Mouse (Mus musculus): Measurements from ENCODE around the gene Sft2d1. TPM values are rescaled to one million over a fixed set of nuclear protein-coding genes. Genes with fewer than 3 reads are reported as not detected.

Gene Sft2d1
- polyA plus RNA-seq, 1 experiment from 2014 or later, result 83.3 TPM

DNA sequence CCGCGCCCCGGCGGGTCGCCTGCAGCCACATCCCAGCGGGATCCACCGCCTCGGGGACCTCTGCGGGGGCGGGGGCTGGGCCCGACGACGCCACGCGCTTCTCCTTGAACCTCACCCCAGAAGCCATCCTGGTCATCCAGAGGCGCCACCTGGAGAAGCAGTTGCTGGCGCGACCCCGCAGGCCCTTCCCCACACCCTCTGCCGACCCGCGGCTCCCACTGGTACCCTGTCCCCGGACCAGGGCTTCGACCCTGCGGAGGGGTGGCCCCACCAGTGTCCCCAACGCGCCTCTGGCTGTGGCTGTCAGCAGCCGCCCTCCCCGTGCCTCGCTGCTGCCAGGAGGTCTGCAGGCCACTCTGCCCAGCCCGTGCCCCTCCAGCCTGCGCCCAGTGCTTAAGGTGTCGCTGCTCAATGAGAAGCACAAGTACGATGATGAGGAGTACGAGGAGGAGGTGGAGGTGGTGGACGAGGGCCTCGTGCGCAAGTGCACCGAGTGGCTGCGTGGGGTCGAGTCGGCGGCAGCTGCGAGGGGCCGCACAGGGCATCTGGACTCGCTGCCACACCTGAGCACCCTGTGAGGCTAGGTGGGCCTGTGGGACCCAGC is 30.6 kb downstream of the Sft2d1 start:
- no peak overlapping the region for H3K27ac ChIP-seq (ENCODE audit: low read depth, low read length)
- ATAC-seq (replicated peaks; ENCODE audit: low FRiP score) (no peak), DNase-seq (ENCODE audit: low spot score) (no peak)
- peaks cover 10% of the 10 kb centered on the region; the same call in 1 of the 2 replicates for H3K4me1 ChIP-seq (replicated peaks; ENCODE audit: control insufficient read depth, insufficient read depth, low read length)
- H3K9me3 ChIP-seq (ENCODE audit: control insufficient read depth, low read length), result no peaks in the 10 kb centered on the region
- H3K36me3 ChIP-seq (ENCODE audit: control insufficient read depth, insufficient read depth, low read length), result no peaks in the 10 kb centered on the region
- peaks cover 53% of the 10 kb centered on the region for H3K27me3 ChIP-seq (replicated peaks; ENCODE audit: control insufficient read depth, insufficient read depth, low read length)
- H3K4me3 ChIP-seq (ENCODE audit: low read depth, low read length), result peak overlapping the region; percentile 52
- H3K9ac ChIP-seq (ENCODE audit: low read depth, low read length), result no peak overlapping the region
- WGBS, result 16% methylated on average over 46 of the region's 46 CpGs
- peak overlapping the region; percentile 79 for H3K4me2 ChIP-seq

DNA sequence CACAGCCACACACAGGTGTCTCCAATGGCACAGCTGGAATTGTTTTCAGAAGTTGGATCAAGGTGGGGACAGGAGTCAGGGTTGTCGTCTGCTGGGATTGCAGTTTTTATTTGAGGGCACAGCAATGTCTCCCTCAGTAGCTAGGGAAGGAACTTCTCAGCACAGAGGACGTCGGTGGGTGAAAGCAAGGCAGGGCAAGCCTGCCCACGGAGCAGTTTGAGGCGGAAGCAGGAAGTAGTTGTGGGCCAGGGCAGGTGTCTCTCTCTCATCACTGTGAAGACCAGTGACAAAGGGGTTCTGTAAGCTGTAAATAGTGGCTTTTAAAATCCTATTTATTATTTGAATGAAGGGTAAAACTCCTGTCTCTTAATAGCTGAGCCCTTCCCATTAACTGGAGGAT is 31.8 kb downstream of the Sft2d1 start:
- no peak for ATAC-seq (replicated peaks; ENCODE audit: low FRiP score)
- peaks cover 53% of the 10 kb centered on the region for H3K27me3 ChIP-seq (replicated peaks; ENCODE audit: control insufficient read depth, insufficient read depth, low read length)
- WGBS, result 27% methylated on average over 5 of the region's 5 CpGs

DNA sequence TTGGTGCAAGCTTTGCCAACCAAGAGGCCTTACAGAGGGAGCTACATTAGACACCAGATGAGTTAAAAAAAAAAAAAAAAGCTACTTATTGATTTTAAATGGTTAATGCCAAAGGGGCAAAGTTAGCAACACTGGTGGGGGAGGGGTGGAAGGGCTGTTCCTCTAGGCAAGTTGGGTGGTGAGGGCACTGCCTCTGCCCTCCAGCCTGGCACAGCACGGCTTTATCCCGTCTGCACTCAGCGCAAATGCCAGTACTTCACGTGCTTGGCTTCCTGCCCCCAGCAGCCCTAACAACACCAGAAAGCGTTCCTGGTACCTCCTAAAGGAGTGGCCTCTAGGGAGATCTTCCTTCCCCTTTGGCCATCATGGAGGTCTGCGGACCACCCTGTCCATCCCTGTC is 32.5 kb downstream of the Sft2d1 start:
- no peak overlapping the region for H3K4me3 ChIP-seq (ENCODE audit: low read depth, low read length)
- ATAC-seq (replicated peaks; ENCODE audit: low FRiP score) (no peak), DNase-seq (ENCODE audit: low spot score) (no peak)
- H3K9me3 ChIP-seq (ENCODE audit: control insufficient read depth, low read length), result no peaks in the 10 kb centered on the region
- peaks cover 10% of the 10 kb centered on the region; the same call in 1 of the 2 replicates for H3K4me1 ChIP-seq (replicated peaks; ENCODE audit: control insufficient read depth, insufficient read depth, low read length)
- H3K36me3 ChIP-seq (ENCODE audit: control insufficient read depth, insufficient read depth, low read length), result no peaks in the 10 kb centered on the region
- no peak overlapping the region for H3K27ac ChIP-seq (ENCODE audit: low read depth, low read length)
- no peak overlapping the region for H3K4me2 ChIP-seq
- H3K9ac ChIP-seq (ENCODE audit: low read depth, low read length), result no peak overlapping the region
- WGBS, result 73% methylated on average over 6 of the region's 6 CpGs
- H3K27me3 ChIP-seq (replicated peaks; ENCODE audit: control insufficient read depth, insufficient read depth, low read length), result peaks cover 50% of the 10 kb centered on the region

More for the DNA sequence above, 31.8 kb downstream of the Sft2d1 start:
- H3K36me3 ChIP-seq (ENCODE audit: control insufficient read depth, insufficient read depth, low read length), result no peaks in the 10 kb centered on the region
- H3K27ac ChIP-seq (ENCODE audit: low read depth, low read length), result no peak overlapping the region
- DNase-seq (ENCODE audit: low spot score), result no peak
- peaks cover 10% of the 10 kb centered on the region; the same call in 1 of the 2 replicates for H3K4me1 ChIP-seq (replicated peaks; ENCODE audit: control insufficient read depth, insufficient read depth, low read length)
- no peak overlapping the region for H3K9ac ChIP-seq (ENCODE audit: low read depth, low read length)
- no peak overlapping the region for H3K4me2 ChIP-seq
- no peaks in the 10 kb centered on the region for H3K9me3 ChIP-seq (ENCODE audit: control insufficient read depth, low read length)
- no peak overlapping the region for H3K4me3 ChIP-seq (ENCODE audit: low read depth, low read length)

DNA sequence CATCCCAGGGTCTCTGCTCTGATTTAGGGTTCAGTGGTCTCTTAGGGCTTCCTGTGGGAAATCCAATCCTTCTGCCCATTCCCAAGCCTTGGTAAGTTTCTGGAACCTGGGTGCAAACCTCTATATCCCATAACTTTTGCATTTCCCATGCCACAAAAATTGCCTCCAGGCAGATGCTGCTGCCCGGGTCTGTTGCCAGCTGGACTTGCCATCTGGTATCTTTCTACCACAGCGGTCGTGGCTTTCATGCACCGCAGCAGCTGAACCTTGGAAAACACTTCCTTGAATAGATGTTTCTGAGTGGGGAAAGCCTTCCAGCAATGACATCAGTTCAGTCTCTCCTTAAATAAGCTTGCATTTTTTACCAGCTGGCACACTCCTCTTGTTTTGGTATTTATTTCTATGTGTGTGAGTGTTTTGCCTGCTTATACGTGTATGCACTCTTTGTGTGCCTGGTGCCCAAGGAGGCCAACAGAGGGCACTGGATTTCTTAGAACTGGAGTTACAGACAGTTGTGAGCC is 36.9 kb downstream of the Sft2d1 start:
- Histone ChIP-seq H3K4me1 (replicated peaks; ENCODE audit: control insufficient read depth, insufficient read depth, low read length) (no peaks in the 10 kb centered on the region), H3K4me2 (no peak overlapping the region), H3K27ac (ENCODE audit: low read depth, low read length) (no peak overlapping the region), H3K9ac (ENCODE audit: low read depth, low read length) (no peak overlapping the region), H3K4me3 (ENCODE audit: low read depth, low read length) (no peak overlapping the region), H3K27me3 (replicated peaks; ENCODE audit: control insufficient read depth, insufficient read depth, low read length) (peaks cover 6% of the 10 kb centered on the region), H3K9me3 (ENCODE audit: control insufficient read depth, low read length) (no peaks in the 10 kb centered on the region), H3K36me3 (ENCODE audit: control insufficient read depth, insufficient read depth, low read length) (no peaks in the 10 kb centered on the region)
- ATAC-seq (replicated peaks; ENCODE audit: low FRiP score) (no peak), DNase-seq (ENCODE audit: low spot score) (no peak)
- WGBS, result 71% methylated on average over 5 of the region's 5 CpGs

DNA sequence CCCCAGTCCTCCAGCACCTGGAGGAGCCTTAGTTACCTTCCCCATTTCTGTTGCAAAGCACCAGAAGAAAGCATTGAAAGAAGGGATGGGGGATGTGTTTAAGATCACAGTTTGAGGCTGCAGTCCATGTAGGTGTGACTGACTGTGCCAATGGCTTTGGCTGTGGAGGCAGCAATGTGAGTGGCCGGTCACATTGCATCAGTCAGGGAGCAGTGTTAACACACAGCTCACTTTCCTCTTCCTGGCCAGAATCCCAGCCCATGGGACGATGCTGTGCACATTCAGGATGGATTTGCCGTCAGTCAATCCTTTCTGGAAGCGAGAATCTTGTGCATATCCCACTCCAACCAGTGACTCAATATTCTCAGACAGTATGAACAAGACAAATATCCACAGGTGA is 38.0 kb downstream of the Sft2d1 start:
- 79% methylated on average over 4 of the region's 4 CpGs for WGBS
- H3K36me3 ChIP-seq (ENCODE audit: control insufficient read depth, insufficient read depth, low read length), result no peaks in the 10 kb centered on the region
- no peak overlapping the region for H3K9ac ChIP-seq (ENCODE audit: low read depth, low read length)
- H3K4me1 ChIP-seq (replicated peaks; ENCODE audit: control insufficient read depth, insufficient read depth, low read length), result no peaks in the 10 kb centered on the region
- no peaks in the 10 kb centered on the region for H3K9me3 ChIP-seq (ENCODE audit: control insufficient read depth, low read length)
- no peak overlapping the region for H3K4me3 ChIP-seq (ENCODE audit: low read depth, low read length)
- no peak overlapping the region for H3K27ac ChIP-seq (ENCODE audit: low read depth, low read length)
- no peaks in the 10 kb centered on the region for H3K27me3 ChIP-seq (replicated peaks; ENCODE audit: control insufficient read depth, insufficient read depth, low read length)
- H3K4me2 ChIP-seq, result no peak overlapping the region
- ATAC-seq (replicated peaks; ENCODE audit: low FRiP score) (no peak), DNase-seq (ENCODE audit: low spot score) (no peak)

DNA sequence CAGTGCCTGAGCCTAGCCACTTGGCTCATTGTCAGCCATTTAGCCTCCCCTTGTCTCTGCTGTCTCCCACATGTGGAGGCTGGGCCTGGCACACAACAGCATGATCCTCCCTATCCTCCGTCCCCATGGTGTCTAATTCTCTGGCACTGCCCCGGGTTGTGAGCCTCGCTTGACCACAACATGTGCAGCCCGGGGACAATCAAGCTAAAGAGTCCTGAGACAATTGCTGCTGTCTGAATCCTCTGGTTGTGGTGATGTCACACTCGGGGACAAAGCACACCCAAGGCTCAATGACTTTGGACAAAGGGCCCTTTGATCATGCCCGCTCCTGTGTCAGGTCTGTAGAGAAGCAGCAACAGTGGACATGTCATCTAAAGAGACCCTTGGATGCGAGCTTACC is 40.2 kb downstream of the Sft2d1 start:
- no peak overlapping the region for H3K27ac ChIP-seq (ENCODE audit: low read depth, low read length)
- DNase-seq (ENCODE audit: low spot score), result no peak
- 81% methylated on average over 7 of the region's 7 CpGs for WGBS
- H3K9me3 ChIP-seq (ENCODE audit: control insufficient read depth, low read length), result no peaks in the 10 kb centered on the region
- no peak overlapping the region for H3K9ac ChIP-seq (ENCODE audit: low read depth, low read length)
- no peak for ATAC-seq (replicated peaks; ENCODE audit: low FRiP score)
- H3K4me3 ChIP-seq (ENCODE audit: low read depth, low read length), result no peak overlapping the region
- no peaks in the 10 kb centered on the region for H3K4me1 ChIP-seq (replicated peaks; ENCODE audit: control insufficient read depth, insufficient read depth, low read length)
- no peaks in the 10 kb centered on the region for H3K36me3 ChIP-seq (ENCODE audit: control insufficient read depth, insufficient read depth, low read length)
- no peak overlapping the region for H3K4me2 ChIP-seq
- H3K27me3 ChIP-seq (replicated peaks; ENCODE audit: control insufficient read depth, insufficient read depth, low read length), result no peaks in the 10 kb centered on the region

DNA sequence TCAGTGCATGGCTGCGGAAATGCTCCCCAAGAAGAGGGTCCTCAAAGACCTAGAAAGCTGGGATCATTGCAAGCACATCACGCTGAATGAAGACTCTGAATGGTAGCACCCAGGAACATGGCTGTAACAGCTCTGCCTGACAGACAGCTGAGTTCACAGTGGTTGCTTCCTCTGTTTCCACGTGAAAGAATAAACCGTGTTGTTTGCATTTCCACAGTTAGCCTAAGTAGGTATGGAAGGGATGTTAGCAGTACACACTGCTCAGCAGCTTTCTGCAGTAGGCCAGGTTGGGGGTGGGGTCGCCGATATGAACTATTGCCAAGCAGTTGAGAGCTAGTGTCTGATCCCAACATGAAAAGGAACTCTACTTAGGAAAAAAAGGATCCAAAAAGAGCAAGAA is 44.8 kb downstream of the Sft2d1 start, which contains the start of gene T2:
Gene T2, plus strand, starts transcription at position 301 of the 400 bp plus-strand sequence.
- no peaks in the 10 kb centered on the region for H3K36me3 ChIP-seq (ENCODE audit: control insufficient read depth, insufficient read depth, low read length)
- ATAC-seq (replicated peaks; ENCODE audit: low FRiP score), result no peak
- H3K9ac ChIP-seq (ENCODE audit: low read depth, low read length), result no peak within 1 kb of the TSS
- 84% methylated on average over 6 of the region's 6 CpGs for WGBS
- no peak within 1 kb of the TSS for H3K27ac ChIP-seq (ENCODE audit: low read depth, low read length)
- no peaks in the 10 kb centered on the region for H3K27me3 ChIP-seq (replicated peaks; ENCODE audit: control insufficient read depth, insufficient read depth, low read length)
- H3K9me3 ChIP-seq (ENCODE audit: control insufficient read depth, low read length), result no peaks in the 10 kb centered on the region
- H3K4me1 ChIP-seq (replicated peaks; ENCODE audit: control insufficient read depth, insufficient read depth, low read length), result no peaks in the 10 kb centered on the region
- no peak within 1 kb of the TSS for H3K4me3 ChIP-seq (ENCODE audit: low read depth, low read length)
- H3K4me2 ChIP-seq, result no peak within 1 kb of the TSS
- no peak for DNase-seq (ENCODE audit: low spot score)

DNA sequence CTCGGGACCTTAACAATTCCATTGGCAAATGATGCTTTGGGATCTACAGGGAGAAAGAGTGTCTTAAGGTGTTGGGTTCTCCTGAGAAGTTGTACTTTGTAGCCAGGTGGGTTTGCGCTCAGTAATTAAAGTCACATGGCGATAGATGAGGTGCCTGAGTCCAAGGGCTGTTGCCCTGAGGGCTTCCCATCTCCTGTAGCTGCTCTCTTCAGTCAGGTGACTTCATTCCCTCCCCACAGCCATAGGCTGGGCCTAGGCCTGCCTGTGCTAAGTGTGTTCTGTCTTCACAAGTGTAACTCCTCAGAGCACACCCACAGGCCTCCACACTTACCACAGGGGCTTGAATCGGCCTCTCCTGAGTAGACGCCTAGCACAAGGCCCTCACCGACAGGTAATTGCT is 46.6 kb downstream of the Sft2d1 start:
- Histone ChIP-seq H3K27me3 (replicated peaks; ENCODE audit: control insufficient read depth, insufficient read depth, low read length) (no peaks in the 10 kb centered on the region), H3K4me2 (no peak overlapping the region), H3K4me1 (replicated peaks; ENCODE audit: control insufficient read depth, insufficient read depth, low read length) (no peaks in the 10 kb centered on the region), H3K27ac (ENCODE audit: low read depth, low read length) (no peak overlapping the region), H3K36me3 (ENCODE audit: control insufficient read depth, insufficient read depth, low read length) (no peaks in the 10 kb centered on the region), H3K9me3 (ENCODE audit: control insufficient read depth, low read length) (no peaks in the 10 kb centered on the region), H3K9ac (ENCODE audit: low read depth, low read length) (no peak overlapping the region), H3K4me3 (ENCODE audit: low read depth, low read length) (no peak overlapping the region)
- no peak for DNase-seq (ENCODE audit: low spot score)
- ATAC-seq (replicated peaks; ENCODE audit: low FRiP score), result no peak
- 85% methylated on average over 6 of the region's 6 CpGs for WGBS

DNA sequence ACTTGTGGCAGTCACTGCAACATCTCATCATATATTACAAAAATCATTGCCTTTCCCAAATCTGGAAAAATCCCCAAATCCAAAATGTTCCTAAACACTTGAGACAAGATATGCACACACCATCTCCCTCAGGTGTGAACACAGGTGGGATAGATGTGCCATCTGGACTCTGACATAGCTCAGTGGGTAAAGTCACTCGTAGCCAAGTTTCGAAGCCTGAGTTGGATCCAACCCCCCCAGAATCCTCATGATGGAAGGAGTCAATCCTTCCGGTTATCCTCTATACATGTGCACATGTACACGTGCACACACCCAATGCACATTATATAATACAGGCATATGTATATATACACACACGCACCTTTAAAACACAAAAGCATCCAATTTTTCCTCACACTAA is 50.0 kb downstream of the Sft2d1 start:
- no peaks in the 10 kb centered on the region for H3K36me3 ChIP-seq (ENCODE audit: control insufficient read depth, insufficient read depth, low read length)
- no peak overlapping the region for H3K27ac ChIP-seq (ENCODE audit: low read depth, low read length)
- no peaks in the 10 kb centered on the region; the same call in 1 of the 2 replicates for H3K27me3 ChIP-seq (replicated peaks; ENCODE audit: control insufficient read depth, insufficient read depth, low read length)
- H3K4me3 ChIP-seq (ENCODE audit: low read depth, low read length), result no peak overlapping the region
- no peaks in the 10 kb centered on the region for H3K4me1 ChIP-seq (replicated peaks; ENCODE audit: control insufficient read depth, insufficient read depth, low read length)
- no peak overlapping the region for H3K4me2 ChIP-seq
- ATAC-seq (replicated peaks; ENCODE audit: low FRiP score), result no peak
- H3K9ac ChIP-seq (ENCODE audit: low read depth, low read length), result no peak overlapping the region
- H3K9me3 ChIP-seq (ENCODE audit: control insufficient read depth, low read length), result no peaks in the 10 kb centered on the region
- 89% methylated on average over 5 of the region's 5 CpGs for WGBS
- no peak for DNase-seq (ENCODE audit: low spot score)

Data from liver, embryonic 11.5 days (tissue).